Mouse (Mus musculus) lung, adult 2 months (tissue): Measurements from ENCODE around the gene Rpgrip1. TPM values are rescaled to one million over a fixed set of nuclear protein-coding genes. Genes with fewer than 3 reads are reported as not detected.

Source experiments
- DNase-seq: peaks from one replicate; pipeline ENCODE4 v3.0.0; 2022
- H3K4me1 ChIP-seq: fragments of 200-500 bp; 2 replicates; pipeline ENCODE4 v1.6.1; 2011; ENCODE audit warnings: low read length; ENCODE audit not compliant: control insufficient read depth, insufficient read depth
- H3K4me3 ChIP-seq: fragments of 200-500 bp; replicated peaks from 2 replicates; pipeline ENCODE3; 2011; ENCODE audit warnings: low read depth, mild to moderate bottlenecking, control low read depth, low read length; ENCODE audit errors: extremely low read depth
- CTCF ChIP-seq: fragments of 200-500 bp; IDR thresholded peaks from 2 replicates; pipeline ENCODE4 v1.5.1; 2011; ENCODE audit warnings: mild to moderate bottlenecking, low read length, control low read depth; ENCODE audit not compliant: insufficient read depth
- POLR2A ChIP-seq: fragments of 200-500 bp; IDR thresholded peaks from 2 replicates; pipeline ENCODE4 v1.6.1; 2011; ENCODE audit warnings: low read depth, mild to moderate bottlenecking, control low read depth, low read length, borderline replicate concordance; ENCODE audit errors: extremely low read depth
- WGBS: fragments of 180-500 bp; shearing (Covaris S2); methylation state at CpG from one replicate; pipeline ENCODE4 v1.1.7; 2018; 5-methylcytosine and 5-hydroxymethylcytosine counted together
- polyA plus RNA-seq: library from polyadenylated mRNA; depleted of rRNA; stranded (reverse); fragments of >200 nt; gene quantifications from 2 replicates; pipeline ENCODE4 v1.2.3, GENCODE M21; 2012; rRNA removed

Rpgrip1 gene
- polyA plus RNA-seq, 1 experiment = 2.5 TPM

- Histone ChIP-seq H3K4me1 (no peaks in the 10 kb centered on the region; the same call in none of the 2 replicates), H3K4me3 (no peak overlapping the region)
- TF ChIP-seq POLR2A = no peak
- peak; percentile 45; the same call in 1 of the 2 replicates for TF ChIP-seq CTCF
- 9% methylated on average over 3 of the region's 3 CpGs for WGBS
- DNase-seq = peak; percentile 16
Measured at GRCm38 (mm10) chr14:52195691-52196090, 85.2 kb downstream of the Rpgrip1 start.

GRCm38 (mm10) chr14:52196230-52197155 lies 86.0 kb downstream of the Rpgrip1 start:
- H3K4me1 ChIP-seq = no peaks in the 10 kb centered on the region; the same call in none of the 2 replicates
- peak overlapping the region; percentile 98 for H3K4me3 ChIP-seq
- under 1% methylated on average over 55 of the region's 59 CpGs for WGBS
- no peak for DNase-seq
- TF ChIP-seq POLR2A (no peak), CTCF (no peak)

DNA sequence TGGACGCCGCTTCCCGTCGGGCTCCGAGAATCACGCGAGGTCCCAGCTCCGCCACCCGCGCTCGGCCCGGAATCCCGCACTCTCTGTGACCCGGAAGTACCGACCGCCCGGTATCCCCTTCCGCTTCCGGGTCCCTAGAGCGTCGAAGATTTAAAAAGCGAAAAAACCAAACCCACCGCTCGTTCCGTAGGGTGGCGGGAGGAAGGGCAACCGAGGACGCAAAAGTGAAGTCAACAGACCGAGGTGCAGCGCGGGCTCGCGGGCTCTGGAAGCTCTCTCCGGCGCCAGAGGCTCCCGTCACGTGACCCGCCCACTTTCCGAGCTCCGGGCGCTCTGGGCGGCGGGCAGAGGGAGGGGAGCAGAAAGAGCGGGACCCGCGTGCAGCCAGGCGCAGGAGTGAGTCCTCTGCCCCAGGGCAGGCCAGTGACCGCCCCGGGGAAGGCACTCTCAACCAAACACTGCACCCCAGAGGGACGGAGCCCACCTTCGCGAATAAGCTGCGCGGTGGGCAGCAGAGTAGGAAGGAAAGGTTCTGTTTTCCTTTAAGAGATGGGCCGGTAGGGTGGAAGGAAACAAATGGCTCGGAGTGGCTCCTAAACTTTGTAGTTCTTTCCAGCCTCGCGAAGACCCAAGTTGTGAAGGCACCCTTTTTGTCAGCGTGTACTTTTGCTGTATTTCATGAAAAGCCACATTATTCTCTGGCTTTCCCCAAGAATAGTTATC lies 86.8 kb downstream of the Rpgrip1 start, which contains the start of gene Supt16:
TSS of gene Supt16 (minus strand) at position 261 of the 723 bp plus-strand sequence.
- under 1% methylated on average over 59 of the region's 59 CpGs for WGBS
- peak; percentile 85 for DNase-seq
- TF ChIP-seq POLR2A = peak; percentile 74; the same call in 1 of the 2 replicates
- no peak for TF ChIP-seq CTCF
- Histone ChIP-seq H3K4me3 (peak within 1 kb of the TSS; percentile 98), H3K4me1 (no peaks in the 10 kb centered on the region; the same call in none of the 2 replicates)

DNA sequence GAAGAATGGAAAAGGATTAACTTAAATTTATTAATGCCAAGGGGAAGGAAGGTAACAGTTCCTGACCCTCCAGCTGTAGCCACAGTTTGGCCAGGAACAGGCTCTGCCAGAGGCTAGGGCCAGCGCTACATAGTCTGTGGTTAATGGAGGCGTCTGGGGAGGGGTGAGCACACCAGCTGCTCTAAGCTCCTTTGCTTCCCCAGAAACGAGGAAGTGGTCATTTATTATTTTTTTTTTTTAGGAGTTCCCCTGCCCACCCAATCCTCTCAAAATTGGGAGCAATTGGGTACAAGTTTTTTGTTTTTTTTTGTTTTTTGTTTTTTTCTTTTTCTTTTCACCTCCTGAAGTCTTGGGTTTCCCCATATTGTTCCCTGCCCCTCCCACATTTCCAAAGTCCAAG lies 87.6 kb downstream of the Rpgrip1 start:
- WGBS = 13% methylated on average over 3 of the region's 3 CpGs
- Histone ChIP-seq H3K4me3 (no peak overlapping the region), H3K4me1 (no peaks in the 10 kb centered on the region; the same call in none of the 2 replicates)
- TF ChIP-seq CTCF = no peak
- no peak for TF ChIP-seq POLR2A
- DNase-seq = no peak

DNA sequence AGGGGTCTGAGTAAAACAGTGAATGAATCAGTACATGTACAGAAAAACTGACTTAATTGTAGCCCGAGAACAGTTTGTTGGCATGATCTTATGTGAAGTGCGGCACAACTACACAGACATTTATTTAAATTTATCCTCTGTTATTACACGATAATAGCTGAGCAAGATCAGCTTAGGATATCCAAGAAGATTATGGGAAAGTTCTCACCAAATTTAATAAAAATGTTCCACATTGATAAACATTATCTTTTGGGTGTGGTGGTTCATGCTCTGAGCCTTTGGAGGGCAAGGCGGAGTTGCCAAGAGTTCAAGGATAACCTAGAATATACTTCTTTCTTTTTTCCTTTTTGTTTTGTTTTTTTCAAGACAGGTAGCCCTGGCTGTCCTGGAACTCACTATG lies 88.9 kb downstream of the Rpgrip1 start:
- no peak overlapping the region for H3K4me3 ChIP-seq
- H3K4me1 ChIP-seq = no peaks in the 10 kb centered on the region; the same call in none of the 2 replicates
- no peak for TF ChIP-seq POLR2A
- no peak for TF ChIP-seq CTCF
- WGBS = 95% methylated on average over 4 of the region's 4 CpGs
- no peak for DNase-seq

Other genes with a start within 250 kb of the Rpgrip1 start
- 26.0 and 27.2 TPM in 2 replicates for gene Mettl17, start 225.9 kb upstream of the Rpgrip1 start, polyA plus RNA-seq
- 2.7 and 3.9 TPM in 2 replicates for gene Slc39a2, start 217.8 kb upstream of the Rpgrip1 start, polyA plus RNA-seq
- gene Ndrg2, start 196.5 kb upstream of the Rpgrip1 start, polyA plus RNA-seq = 164 and 251 TPM in 2 replicates
- gene Tppp2, start 192.3 kb upstream of the Rpgrip1 start, polyA plus RNA-seq = not detected in 2 replicates
- not detected in 2 replicates for gene Rnase13, start 187.9 kb upstream of the Rpgrip1 start, polyA plus RNA-seq
- gene Arhgef40, start 126.0 kb upstream of the Rpgrip1 start, polyA plus RNA-seq = 70.0 and 72.8 TPM in 2 replicates
- gene Tmem253, start 95.0 kb upstream of the Rpgrip1 start, polyA plus RNA-seq = 0.58 and 0.69 TPM in 2 replicates
- 84.8 and 87.6 TPM in 2 replicates for gene Zfp219, start 90.0 kb upstream of the Rpgrip1 start, polyA plus RNA-seq
- gene Olfr221, start 68.2 kb upstream of the Rpgrip1 start, polyA plus RNA-seq = not detected in 2 replicates
- gene Hnrnpc, start 6.7 kb upstream of the Rpgrip1 start, polyA plus RNA-seq = 50.1 and 83.7 TPM in 2 replicates
- 5.8 and 10.8 TPM in 2 replicates for gene Supt16, start 86.7 kb downstream of the Rpgrip1 start, polyA plus RNA-seq
- 23.6 and 32.9 TPM in 2 replicates for gene Chd8, start 147.1 kb downstream of the Rpgrip1 start, polyA plus RNA-seq
- 23.0 and 32.0 TPM in 2 replicates for gene Tox4, start 168.4 kb downstream of the Rpgrip1 start, polyA plus RNA-seq
- gene Rab2b, start 168.8 kb downstream of the Rpgrip1 start, polyA plus RNA-seq = 7.7 and 13.0 TPM in 2 replicates
- gene Mettl3, start 194.4 kb downstream of the Rpgrip1 start, polyA plus RNA-seq = 20.3 and 22.7 TPM in 2 replicates
- gene Sall2, start 218.1 kb downstream of the Rpgrip1 start, polyA plus RNA-seq = 6.3 and 8.1 TPM in 2 replicates
- not detected in 2 replicates for gene Olfr1513, start 245.7 kb downstream of the Rpgrip1 start, polyA plus RNA-seq